Mouse (Mus musculus) colon, adult 2 months (tissue): ENCODE measurements around the gene Prss57. TPM values are rescaled to one million over a fixed set of nuclear protein-coding genes. Genes with fewer than 3 reads are reported as not detected.

ENCODE experiments used
- polyA plus RNA-seq: library from polyadenylated mRNA; depleted of rRNA; stranded (reverse); fragments of >200 nt; gene quantifications from 2 replicates; pipeline ENCODE4 v1.2.3, GENCODE M21; 2012; rRNA removed

The Prss57 gene
- polyA plus RNA-seq = 0.06 and 0.23 TPM in 2 replicates

DNA sequence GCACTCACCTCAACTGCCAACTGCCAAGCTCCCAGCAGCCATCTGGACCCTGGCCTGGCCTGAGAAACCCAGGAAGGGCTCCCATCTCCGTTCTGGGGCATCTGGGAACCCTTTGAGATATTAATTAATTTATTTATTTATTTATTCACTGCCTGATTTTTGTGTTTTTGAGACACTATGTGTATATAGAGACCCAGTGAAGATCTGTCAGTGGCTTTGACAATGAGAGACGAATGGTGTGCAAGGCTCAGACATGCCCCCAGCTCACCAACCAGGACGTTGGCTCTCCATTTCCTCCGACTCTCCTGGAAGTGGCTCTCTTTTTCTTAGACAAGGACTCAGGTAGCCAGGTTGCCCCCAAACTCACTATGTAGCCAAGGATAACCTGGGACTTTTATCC is at the start of gene Prss57:
Gene Prss57 (minus strand): TSS at position 101 of the 400 bp plus-strand sequence.

DNA sequence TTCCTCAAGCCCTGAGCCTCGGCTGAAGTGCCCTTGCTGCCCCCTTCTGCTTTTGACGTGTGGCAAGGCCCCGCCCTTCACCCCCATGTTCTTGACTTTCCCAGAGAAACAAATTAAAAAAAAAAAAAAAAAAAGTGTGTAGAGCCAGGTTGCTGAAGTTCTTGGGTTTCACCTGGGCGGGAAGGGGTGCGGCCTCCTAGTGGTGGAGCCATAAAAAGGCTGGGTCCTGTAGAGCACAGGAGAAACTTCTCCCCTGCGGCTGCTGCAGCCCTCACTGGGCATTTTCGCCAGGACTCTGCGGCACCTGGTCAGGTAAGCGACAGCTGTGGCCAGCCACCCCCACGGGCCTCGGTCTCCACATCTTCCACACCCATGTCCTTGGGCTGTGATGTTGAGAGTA is 30.0 kb upstream of the Prss57 start, which contains the start of gene Misp:
Gene Misp (plus strand): TSS at position 208 of the 400 bp plus-strand sequence.

DNA sequence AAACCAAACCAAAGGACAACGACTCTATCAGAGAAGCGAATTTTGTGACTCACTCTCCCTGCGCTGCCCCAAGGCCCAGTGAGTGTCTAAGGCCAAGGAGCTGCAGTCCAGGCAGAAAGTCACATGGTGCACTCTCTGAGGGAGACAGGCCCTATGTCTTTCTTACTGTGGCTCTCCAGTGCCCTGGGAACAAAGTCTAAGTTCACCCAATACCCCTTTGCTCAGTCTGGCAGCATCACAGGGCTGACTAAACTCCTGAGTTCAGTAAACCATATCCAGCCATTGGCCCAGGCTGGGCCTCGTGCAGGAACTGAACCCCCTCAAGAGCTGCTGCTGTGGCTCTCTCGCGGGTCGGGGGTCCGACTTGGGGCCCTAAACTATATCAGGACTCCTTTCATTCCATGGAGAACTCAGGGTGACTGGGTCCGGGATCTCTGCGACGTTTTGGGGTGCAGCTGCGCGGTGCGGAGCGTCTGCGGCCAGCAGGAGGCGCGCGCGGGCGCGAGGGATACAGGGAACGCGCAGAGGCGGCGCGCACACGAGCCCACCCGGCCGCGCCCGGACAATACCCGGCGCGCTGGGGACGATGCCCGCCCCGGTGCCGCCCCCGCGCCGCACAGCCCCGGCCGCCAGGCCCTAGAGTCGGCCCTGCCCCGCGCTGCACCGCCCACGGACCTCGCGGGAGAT is 2.4 kb upstream of the Prss57 start, which contains the start of gene Palm:
Gene Palm (plus strand): TSS at position 522 of the 687 bp plus-strand sequence.

DNA sequence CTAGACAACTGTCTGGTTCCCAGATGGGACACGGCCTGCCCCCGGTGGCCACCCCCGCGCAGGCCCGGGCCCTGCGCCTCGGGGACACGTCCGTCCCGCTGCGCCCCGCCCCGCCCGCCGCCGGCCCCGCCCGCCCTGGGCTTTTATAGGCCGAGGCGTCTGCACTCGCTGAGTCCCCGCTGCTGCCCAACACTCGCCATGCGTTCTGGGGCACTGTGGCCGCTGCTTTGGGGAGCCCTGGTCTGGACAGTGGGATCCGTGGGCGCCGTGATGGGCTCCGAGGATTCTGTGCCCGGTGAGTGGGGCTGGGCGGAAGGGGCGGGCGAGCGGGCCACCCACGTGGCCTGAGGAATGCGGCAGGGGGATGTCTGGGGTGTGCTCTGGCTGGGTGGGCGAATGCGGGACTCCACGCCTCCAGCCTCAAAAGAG is 13.6 kb downstream of the Prss57 start, which contains the start of gene Fstl3:
Gene Fstl3 (plus strand): TSS at position 170 of the 429 bp plus-strand sequence.

DNA sequence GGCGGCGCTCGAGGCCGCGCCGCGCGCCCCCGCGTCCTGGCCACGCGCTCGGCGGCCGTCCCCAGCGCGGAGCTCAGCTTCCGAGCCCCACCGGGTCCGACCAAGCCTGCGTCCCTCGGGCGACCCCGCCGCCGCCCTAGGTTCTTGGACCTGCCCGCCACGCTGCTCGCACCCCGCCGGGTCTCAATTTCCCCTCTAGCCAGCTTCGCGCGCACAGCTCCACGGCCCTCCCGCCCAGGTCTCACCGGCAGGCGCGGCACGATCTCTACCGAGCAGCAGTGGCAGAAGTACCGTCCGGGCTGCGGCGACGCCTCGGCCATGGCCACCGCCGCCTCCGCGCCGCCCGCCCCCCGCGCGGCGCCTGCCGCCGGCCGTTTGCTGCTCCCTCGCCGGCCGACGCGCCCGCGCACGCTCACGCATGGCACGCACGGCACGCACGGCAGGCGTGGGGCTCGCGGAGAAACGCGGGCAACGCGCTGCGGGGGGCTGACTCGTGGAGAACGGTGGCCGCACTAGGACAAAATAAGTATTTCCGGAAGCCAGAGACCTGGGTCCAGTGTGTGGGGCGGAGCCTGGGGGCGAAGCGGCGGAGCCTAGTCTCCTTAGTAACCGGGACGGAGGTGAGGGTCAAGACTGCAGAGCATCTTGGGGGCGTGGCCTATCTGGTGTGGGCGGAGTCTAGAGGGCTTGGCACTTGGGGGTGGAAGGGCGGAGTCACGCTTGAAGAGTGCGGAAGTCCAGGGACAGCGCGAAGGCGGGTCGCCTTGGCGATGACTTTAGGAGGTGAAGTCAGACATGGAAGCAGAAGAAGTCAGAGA is 24.0 kb downstream of the Prss57 start, which contains the start of gene Rnf126:
Gene Rnf126 (minus strand): TSS at position 445 of the 818 bp plus-strand sequence.

DNA sequence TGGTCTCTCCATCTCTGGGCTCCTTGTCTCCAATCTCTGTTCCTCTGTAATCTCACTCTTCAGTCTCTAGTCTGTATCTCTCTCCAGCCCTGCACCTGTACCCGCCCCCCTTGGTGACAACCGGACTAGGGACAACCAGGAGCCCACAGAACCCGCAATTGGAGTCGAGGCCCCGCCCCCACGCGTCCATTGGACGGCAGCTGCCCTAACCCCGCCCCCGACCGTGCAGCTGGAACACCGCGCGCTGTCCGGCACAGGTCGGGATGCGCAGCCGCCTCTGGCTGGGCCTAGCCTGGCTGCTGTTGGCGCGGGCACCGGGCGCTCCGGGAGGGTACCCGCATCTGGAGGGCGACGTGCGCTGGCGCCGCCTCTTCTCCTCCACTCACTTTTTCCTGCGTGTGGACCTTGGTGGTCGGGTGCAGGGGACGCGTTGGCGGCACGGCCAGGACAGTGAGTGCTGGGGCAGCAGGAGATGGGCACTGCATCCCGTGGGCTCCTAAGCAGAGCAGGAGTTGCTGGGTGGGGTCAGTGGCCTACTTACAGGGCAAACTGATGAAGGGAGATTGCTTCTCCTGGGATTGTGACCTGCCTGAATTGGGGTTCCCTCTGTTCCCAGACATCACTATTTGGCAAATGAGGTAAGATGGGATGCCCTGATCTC is 35.8 kb downstream of the Prss57 start, which contains the start of gene Fgf22:
Gene Fgf22 (plus strand): TSS at position 221 of the 661 bp plus-strand sequence.

DNA sequence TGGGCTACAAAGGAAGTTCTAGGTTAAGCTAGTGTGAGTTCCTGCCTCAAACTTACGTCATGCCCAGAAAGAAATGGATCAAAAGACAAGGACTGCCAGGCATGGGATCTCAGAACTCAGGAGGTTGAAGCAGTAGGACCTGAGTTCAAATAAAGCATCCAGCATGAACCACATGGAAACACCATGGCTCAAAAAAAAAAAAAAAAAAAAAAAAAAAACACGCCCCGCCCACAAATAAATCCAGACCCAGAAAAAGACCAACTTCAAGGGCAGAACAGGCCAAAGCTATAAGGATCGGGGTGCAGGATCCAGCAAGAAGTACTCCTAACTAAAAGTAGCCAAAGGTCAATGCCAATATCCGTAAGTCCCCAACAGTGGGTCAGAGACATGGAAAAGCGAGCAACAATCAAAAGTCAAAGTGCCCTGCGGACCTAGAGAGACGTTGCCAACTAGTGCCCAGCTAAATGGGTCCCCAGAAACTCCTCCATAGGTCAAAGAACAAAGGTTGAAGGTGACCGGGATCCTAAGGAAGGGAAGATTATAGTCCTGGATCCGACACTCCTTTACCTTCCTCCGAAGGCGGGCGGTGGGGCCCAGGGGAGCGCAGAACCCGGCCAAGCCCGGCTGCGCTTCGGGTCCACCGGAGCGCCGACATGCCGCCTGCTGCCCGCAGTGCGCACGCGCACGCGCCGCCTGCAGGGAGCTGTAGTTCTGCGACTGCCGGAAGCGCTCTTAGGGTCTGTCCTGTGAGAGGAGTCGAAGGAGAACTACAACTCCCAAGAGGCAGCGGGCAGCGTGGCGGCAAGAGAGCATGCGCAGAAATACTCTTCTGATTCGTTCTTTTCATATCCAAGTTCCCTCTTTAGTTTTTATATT is 44.6 kb downstream of the Prss57 start, which contains the start of gene Polrmt:
Gene Polrmt (minus strand): TSS at position 684 of the 876 bp plus-strand sequence.

Other genes starting within 250 kb of the Prss57 start
- gene Mier2, start 235.8 kb downstream of the Prss57 start, polyA plus RNA-seq = 105 and 110 TPM in 2 replicates
- not detected in 2 replicates for gene Theg, start 203.6 kb downstream of the Prss57 start, polyA plus RNA-seq
- gene C2cd4c, start 176.9 kb downstream of the Prss57 start, polyA plus RNA-seq = 2.9 and 3.5 TPM in 2 replicates
- gene Shc2, start 153.0 kb downstream of the Prss57 start, polyA plus RNA-seq = 4.8 and 5.3 TPM in 2 replicates
- not detected in 2 replicates for gene Odf3l2, start 145.2 kb downstream of the Prss57 start, polyA plus RNA-seq
- 6.3 and 9.1 TPM in 2 replicates for gene Madcam1, start 126.4 kb downstream of the Prss57 start, polyA plus RNA-seq
- 105 and 121 TPM in 2 replicates for gene Tpgs1, start 121.6 kb downstream of the Prss57 start, polyA plus RNA-seq
- 155 and 246 TPM in 2 replicates for gene Cdc34, start 108.8 kb downstream of the Prss57 start, polyA plus RNA-seq
- gene Gzmm, start 101.9 kb downstream of the Prss57 start, polyA plus RNA-seq = 0.47 and 0.66 TPM in 2 replicates
- 1,066 and 1,188 TPM in 2 replicates for gene Bsg, start 86.5 kb downstream of the Prss57 start, polyA plus RNA-seq
- gene Hcn2, start 74.3 kb downstream of the Prss57 start, polyA plus RNA-seq = 23.7 and 26.9 TPM in 2 replicates
- gene Polrmt, start 44.4 kb downstream of the Prss57 start, polyA plus RNA-seq = 71.0 and 77.4 TPM in 2 replicates
- gene Fgf22, start 35.9 kb downstream of the Prss57 start, polyA plus RNA-seq = 0.13 TPM in 1 of 2 replicates, not detected in the other
- gene Rnf126, start 24.0 kb downstream of the Prss57 start, polyA plus RNA-seq = 192 and 253 TPM in 2 replicates
- 42.9 and 43.6 TPM in 2 replicates for gene Fstl3, start 13.7 kb downstream of the Prss57 start, polyA plus RNA-seq
- 35.1 and 37.1 TPM in 2 replicates for gene Palm, start 2.6 kb upstream of the Prss57 start, polyA plus RNA-seq
- 267 and 317 TPM in 2 replicates for gene Misp, start 30.0 kb upstream of the Prss57 start, polyA plus RNA-seq
- gene Ptbp1, start 63.5 kb upstream of the Prss57 start, polyA plus RNA-seq = 273 and 314 TPM in 2 replicates
- 2.2 and 2.6 TPM in 2 replicates for gene Prtn3, start 83.5 kb upstream of the Prss57 start, polyA plus RNA-seq
- 4.2 and 6.4 TPM in 2 replicates for gene Plppr3, start 83.7 kb upstream of the Prss57 start, polyA plus RNA-seq
- gene Elane, start 95.3 kb upstream of the Prss57 start, polyA plus RNA-seq = 0.15 TPM in 1 of 2 replicates, not detected in the other
- gene Cfd, start 99.9 kb upstream of the Prss57 start, polyA plus RNA-seq = 295 and 596 TPM in 2 replicates
- gene Med16, start 118.0 kb upstream of the Prss57 start, polyA plus RNA-seq = 82.9 and 84.0 TPM in 2 replicates
- gene Gm26602, start 119.9 kb upstream of the Prss57 start, polyA plus RNA-seq = not detected in 2 replicates
- gene Kiss1r, start 126.0 kb upstream of the Prss57 start, polyA plus RNA-seq = 9.5 and 12.7 TPM in 2 replicates
- 358 and 384 TPM in 2 replicates for gene R3hdm4, start 130.2 kb upstream of the Prss57 start, polyA plus RNA-seq
- 7.1 and 9.2 TPM in 2 replicates for gene Arid3a, start 136.1 kb upstream of the Prss57 start, polyA plus RNA-seq
- gene Wdr18, start 169.2 kb upstream of the Prss57 start, polyA plus RNA-seq = 43.3 and 45.7 TPM in 2 replicates
- gene Grin3b, start 179.8 kb upstream of the Prss57 start, polyA plus RNA-seq = not detected in 2 replicates
- 384 and 485 TPM in 2 replicates for gene Tmem259, start 193.4 kb upstream of the Prss57 start, polyA plus RNA-seq
- 79.8 and 98.8 TPM in 2 replicates for gene Cnn2, start 197.6 kb upstream of the Prss57 start, polyA plus RNA-seq
- gene Abca7, start 205.5 kb upstream of the Prss57 start, polyA plus RNA-seq = 40.3 and 43.6 TPM in 2 replicates
- gene Arhgap45, start 225.7 kb upstream of the Prss57 start, polyA plus RNA-seq = 24.6 and 25.0 TPM in 2 replicates
- gene Polr2e, start 248.8 kb upstream of the Prss57 start, polyA plus RNA-seq = 179 and 185 TPM in 2 replicates